Mouse (Mus musculus) liver, postnatal 0 days (tissue): ENCODE data around the gene Gm20388. TPM values are rescaled to one million over a fixed set of nuclear protein-coding genes. Genes with fewer than 3 reads are reported as not detected.

ENCODE experiments used
- ATAC-seq: fragments of 200-750 bp; cut with Nextera tagmentation; 2 replicates; pipeline ENCODE4 v1.8.0; 2017; ENCODE audit warnings: mild to moderate bottlenecking, moderate library complexity
- DNase-seq: peaks from one replicate; pipeline ENCODE4 v3.0.0-alpha.2; 2016
- H3K27ac ChIP-seq: fragments of 300-500 bp; sonication (generic); 2 replicates; pipeline ENCODE4 v1.5.1; 2014; ENCODE audit warnings: antibody characterized with exemption, moderate library complexity, mild to moderate bottlenecking, low read depth
- H3K27me3 ChIP-seq: fragments of 300-500 bp; sonication (generic); 2 replicates; pipeline ENCODE4 v1.6.1; 2014; ENCODE audit warnings: low read length, control low read depth, mixed read lengths; ENCODE audit not compliant: insufficient read depth
- H3K36me3 ChIP-seq: fragments of 300-500 bp; sonication (generic); replicated peaks from 2 replicates; pipeline ENCODE4 v1.6.1; 2014; ENCODE audit warnings: mild to moderate bottlenecking, control low read depth, low read length, moderate library complexity, mixed read lengths; ENCODE audit not compliant: insufficient read depth
- H3K4me1 ChIP-seq: fragments of 300-500 bp; sonication (generic); 2 replicates; pipeline ENCODE4 v1.6.1; 2014; ENCODE audit warnings: antibody characterized with exemption, mild to moderate bottlenecking, control low read depth; ENCODE audit not compliant: insufficient read depth
- H3K4me2 ChIP-seq: fragments of 300-500 bp; sonication (generic); 2 replicates; pipeline ENCODE4 v1.6.1; 2014; ENCODE audit warnings: low read depth, mild to moderate bottlenecking, low read length, moderate library complexity, mixed read lengths
- H3K4me3 ChIP-seq: fragments of 300-500 bp; sonication (generic); 2 replicates; pipeline ENCODE4 v1.5.1; 2014; ENCODE audit warnings: low read depth, low read length
- H3K9ac ChIP-seq: fragments of 300-500 bp; sonication (generic); replicated peaks from 2 replicates; pipeline ENCODE4 v1.6.1; 2014; ENCODE audit warnings: mild to moderate bottlenecking, moderate library complexity
- H3K9me3 ChIP-seq: fragments of 300-500 bp; sonication (generic); 2 replicates; pipeline ENCODE4 v1.6.1; 2016; ENCODE audit warnings: mild to moderate bottlenecking, control low read depth, low read length, mixed read lengths
- CTCF ChIP-seq: sonication (generic); IDR thresholded peaks from 2 replicates; pipeline ENCODE4 v1.5.1; 2016; ENCODE audit warnings: antibody characterized with exemption, low read depth
- EP300 ChIP-seq: IDR thresholded peaks from 2 replicates; pipeline ENCODE4 v1.6.1; 2016; ENCODE audit warnings: antibody characterized with exemption, low read depth, mild to moderate bottlenecking
- WGBS: fragments of 180-500 bp; shearing (Covaris S2); extraction: QIAGEN DNeasy Blood & Tissue Kit; methylation state at CpG from one replicate; pipeline ENCODE4 v1.1.7; 2014; ENCODE audit not compliant: insufficient replicate concordance; 5-methylcytosine and 5-hydroxymethylcytosine counted together
- polyA plus RNA-seq: library from polyadenylated mRNA; unstranded; fragments of >200 nt; fragmentation: Nextera tagmentation; extraction: Ambion mirVana; gene quantifications from 2 replicates; pipeline ENCODE4 v1.2.1, GENCODE M21; 2015

Gm20388 gene
- polyA plus RNA-seq, 1 experiment from 2014 or later: not detected

- ATAC-seq (0 out of 2 replicates have a peak, but pooled peaks have one; percentile 29), DNase-seq (peak; percentile 85)
- Histone ChIP-seq H3K4me1 (peaks cover 2% of the 10 kb centered on the region; the same call in 1 of the 2 replicates), H3K9ac (no peak overlapping the region), H3K27me3 (no peaks in the 10 kb centered on the region), H3K36me3 (peaks cover 3% of the 10 kb centered on the region; the same call in 1 of the 2 replicates), H3K27ac (no peak overlapping the region), H3K9me3 (no peaks in the 10 kb centered on the region), H3K4me3 (no peak overlapping the region), H3K4me2 (no peak overlapping the region)
- TF ChIP-seq CTCF (peak; percentile 96), EP300 (no peak)
- 42% methylated on average over 7 of the region's 7 CpGs for WGBS
Measured at GRCm38 (mm10) chr8:124349663-124350062, 4439.0 kb downstream of the Gm20388 start.

- H3K9ac ChIP-seq: no peak overlapping the region
- H3K27me3 ChIP-seq: no peaks in the 10 kb centered on the region
- H3K4me2 ChIP-seq: no peak overlapping the region
- TF ChIP-seq EP300: no peak
- peak; percentile 42 for TF ChIP-seq CTCF
- no peak for ATAC-seq
- H3K9me3 ChIP-seq: no peaks in the 10 kb centered on the region
- no peaks in the 10 kb centered on the region for H3K4me1 ChIP-seq
- H3K36me3 ChIP-seq: no peaks in the 10 kb centered on the region
- H3K27ac ChIP-seq: no peak overlapping the region
- H3K4me3 ChIP-seq: no peak overlapping the region
- DNase-seq: no peak
- WGBS: 65% methylated on average over 5 of the region's 5 CpGs
Measured at GRCm38 (mm10) chr8:124351636-124352035, 4441.0 kb downstream of the Gm20388 start.

DNA sequence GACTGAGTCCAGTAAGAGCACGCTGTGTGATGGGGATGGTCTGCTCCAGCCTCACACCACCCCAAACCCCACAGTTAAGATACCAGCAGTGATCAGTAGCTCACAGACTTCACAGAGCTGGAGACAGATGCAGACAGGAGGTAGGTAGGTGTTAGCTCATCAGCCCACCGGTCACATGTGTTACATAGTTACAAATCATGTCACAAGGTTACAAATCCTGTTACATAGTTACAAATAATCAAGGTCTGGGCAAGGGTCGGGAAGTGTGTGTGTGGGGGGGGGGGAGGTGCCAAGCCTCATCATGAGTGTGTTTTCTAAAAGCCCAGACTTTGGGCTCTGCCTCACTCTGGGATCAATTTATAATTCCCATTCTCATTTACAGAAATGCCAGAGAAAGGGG lies 4450.3 kb downstream of the Gm20388 start:
- H3K27ac ChIP-seq: no peak overlapping the region
- 0 out of 2 replicates have a peak overlapping the region, but pooled peaks have one; percentile 13 for H3K4me2 ChIP-seq
- H3K9ac ChIP-seq: no peak overlapping the region
- WGBS: 64% methylated on average over 3 of the region's 3 CpGs
- no peaks in the 10 kb centered on the region; the same call in 1 of the 2 replicates for H3K4me1 ChIP-seq
- H3K9me3 ChIP-seq: no peaks in the 10 kb centered on the region
- H3K27me3 ChIP-seq: no peaks in the 10 kb centered on the region
- ATAC-seq (peak; percentile 76), DNase-seq (no peak)
- H3K36me3 ChIP-seq: no peaks in the 10 kb centered on the region
- no peak for TF ChIP-seq EP300
- no peak for TF ChIP-seq CTCF
- no peak overlapping the region for H3K4me3 ChIP-seq

- Histone ChIP-seq H3K4me1 (no peaks in the 10 kb centered on the region; the same call in 1 of the 2 replicates), H3K27me3 (no peaks in the 10 kb centered on the region), H3K27ac (peak overlapping the region; percentile 48), H3K4me3 (peak overlapping the region; percentile 26), H3K4me2 (no peak overlapping the region), H3K9ac (no peak overlapping the region), H3K36me3 (no peaks in the 10 kb centered on the region), H3K9me3 (no peaks in the 10 kb centered on the region)
- WGBS: 67% methylated on average over 11 of the region's 11 CpGs
- DNase-seq (no peak), ATAC-seq (no peak)
- TF ChIP-seq EP300 (no peak), CTCF (no peak)
Measured at GRCm38 (mm10) chr8:124361773-124362427, 4451.3 kb downstream of the Gm20388 start.

GRCm38 (mm10) chr8:124362589-124362988 lies 4451.9 kb downstream of the Gm20388 start:
- WGBS: 55% methylated on average over 7 of the region's 7 CpGs
- ATAC-seq: no peak
- Histone ChIP-seq H3K27ac (peak overlapping the region; percentile 52), H3K4me3 (peak overlapping the region; percentile 26; the same call in 1 of the 2 replicates), H3K9ac (no peak overlapping the region), H3K27me3 (no peaks in the 10 kb centered on the region), H3K4me2 (no peak overlapping the region; the same call in 1 of the 2 replicates), H3K36me3 (no peaks in the 10 kb centered on the region), H3K4me1 (no peaks in the 10 kb centered on the region; the same call in 1 of the 2 replicates), H3K9me3 (no peaks in the 10 kb centered on the region)
- no peak for DNase-seq
- no peak for TF ChIP-seq CTCF
- no peak for TF ChIP-seq EP300

GRCm38 (mm10) chr8:124363337-124363736 lies 4452.7 kb downstream of the Gm20388 start:
- Histone ChIP-seq H3K4me3 (no peak overlapping the region), H3K9ac (no peak overlapping the region), H3K27me3 (no peaks in the 10 kb centered on the region), H3K4me1 (no peaks in the 10 kb centered on the region; the same call in 1 of the 2 replicates), H3K4me2 (no peak overlapping the region), H3K9me3 (no peaks in the 10 kb centered on the region), H3K36me3 (no peaks in the 10 kb centered on the region), H3K27ac (peak overlapping the region; percentile 52; the same call in 1 of the 2 replicates)
- WGBS: 84% methylated on average over 15 of the region's 15 CpGs
- TF ChIP-seq EP300 (no peak), CTCF (no peak)
- DNase-seq (no peak), ATAC-seq (no peak)
